Mouse (Mus musculus): ENCODE results near the gene Soat1.

DNA sequence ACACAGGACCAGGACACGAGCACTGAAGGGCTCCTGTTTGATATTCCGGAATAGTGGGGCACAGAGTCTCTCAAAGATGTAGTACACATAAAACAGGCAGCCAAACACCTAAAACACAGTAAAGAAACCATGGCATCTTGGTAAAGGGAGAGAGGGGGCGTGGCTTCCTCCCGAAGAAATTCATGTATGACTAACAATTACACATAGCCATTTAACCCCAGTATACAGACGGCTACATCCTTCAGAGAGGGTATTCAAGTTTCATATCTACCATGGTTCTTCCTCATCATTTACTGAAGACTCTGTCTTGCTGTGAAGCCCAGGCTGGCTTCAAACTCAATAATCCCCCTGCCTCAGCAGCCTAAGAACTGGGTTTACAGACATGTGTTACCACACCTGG is 36.4 kb downstream of the Soat1 start:
- TF ChIP-seq CTCF (IDR thresholded peaks at IDR 0.05; ENCODE audit: extremely low read depth, insufficient read depth, insufficient read length, insufficient replicate concordance) (no peak), POLR2A (IDR thresholded peaks at IDR 0.05; ENCODE audit: low read depth, low read length) (no peak)

All from spleen, adult 2 months (tissue).